Mouse (Mus musculus) MN1 (cell line): ENCODE measurements at regions not wholly inside any gene's neighbourhood (a gene's known extent, or its start where the extent isn't known, plus 50 kb on each side); places are given as distances from the start of the nearest gene placed in this dataset.

Experiments
- DNase-seq: peaks from one replicate; pipeline ENCODE4 v3.0.0-alpha.2; 2016; ENCODE audit warnings: low spot score

DNA sequence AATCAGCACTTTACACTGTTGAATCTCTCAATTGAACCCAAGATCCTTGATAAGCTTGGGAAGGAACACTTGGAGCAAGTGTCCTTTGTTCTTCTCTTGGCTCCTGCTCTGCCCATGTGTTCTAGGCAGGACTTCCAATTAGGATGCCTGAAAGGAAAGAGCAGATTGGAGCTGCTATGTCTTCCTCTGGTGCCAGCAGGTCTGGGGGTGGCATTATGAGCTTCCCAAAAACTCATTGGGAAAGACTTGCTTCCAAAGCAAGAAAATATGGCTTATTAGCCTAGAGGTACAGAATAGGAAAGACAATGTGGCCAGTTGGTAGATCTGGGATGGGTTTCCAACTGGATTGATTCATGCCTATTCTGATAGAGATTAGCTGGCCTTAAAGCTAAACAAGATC lies 959.1 kb downstream of the Slc4a3 start:
- DNase-seq, result no peak

DNA sequence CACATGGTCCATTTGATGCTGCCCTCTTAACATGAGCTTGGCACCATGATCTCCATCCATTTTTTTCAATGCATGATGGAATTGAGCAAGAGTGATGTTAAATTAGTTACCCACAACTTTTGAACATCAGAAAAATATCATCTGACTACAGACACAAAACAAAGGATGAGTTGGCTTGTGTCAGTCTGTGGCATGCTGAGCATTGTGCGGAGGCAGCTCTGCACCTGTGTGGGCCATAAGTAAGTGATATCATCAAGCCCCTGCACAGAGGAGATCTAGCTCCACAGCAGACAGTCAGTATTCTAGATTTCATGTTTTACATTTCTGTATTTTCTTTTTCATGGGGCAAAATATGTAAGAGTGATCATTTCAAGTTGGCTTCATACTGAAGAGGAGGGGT lies 962.8 kb downstream of the Slc4a3 start:
- DNase-seq, result no peak

DNA sequence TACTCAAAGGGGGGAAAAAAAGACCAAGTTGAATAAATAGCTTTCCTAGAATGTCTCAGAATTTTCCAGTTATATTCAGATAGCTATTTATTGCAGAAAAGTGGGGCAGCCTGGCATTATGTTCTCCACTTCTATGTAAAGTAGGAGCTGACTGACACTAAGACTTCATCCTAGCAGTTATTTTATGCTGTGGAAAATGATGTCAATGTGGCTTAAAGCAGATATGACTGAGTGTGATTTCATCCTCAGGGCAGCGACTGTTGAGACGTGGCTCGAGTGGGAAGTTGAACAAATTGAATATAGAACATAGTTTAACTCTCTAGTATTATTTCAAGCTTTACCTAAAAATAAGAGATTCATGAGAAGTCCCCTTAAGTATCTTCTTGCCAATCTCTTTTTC lies 963.4 kb downstream of the Slc4a3 start:
- DNase-seq, result no peak

DNA sequence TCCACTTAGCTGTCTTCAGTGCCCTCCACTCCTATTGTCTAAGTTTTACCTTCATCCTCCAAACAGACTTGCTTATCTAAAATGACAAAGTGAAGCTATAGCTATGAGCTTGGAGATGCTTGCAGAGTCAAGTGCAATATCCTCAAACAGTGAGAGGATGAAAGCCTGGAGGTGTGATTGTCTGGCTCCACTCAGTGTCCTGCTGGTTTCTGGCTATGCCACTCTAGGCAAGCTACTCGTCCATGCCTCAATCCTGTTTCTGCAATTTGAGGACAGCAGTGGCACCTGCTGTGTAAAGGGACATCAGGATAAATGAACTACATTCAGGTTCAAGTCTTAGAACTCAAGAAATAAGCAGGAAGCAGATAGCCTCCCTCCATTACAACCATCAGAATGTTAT lies 966.1 kb downstream of the Slc4a3 start:
- DNase-seq, result no peak

DNA sequence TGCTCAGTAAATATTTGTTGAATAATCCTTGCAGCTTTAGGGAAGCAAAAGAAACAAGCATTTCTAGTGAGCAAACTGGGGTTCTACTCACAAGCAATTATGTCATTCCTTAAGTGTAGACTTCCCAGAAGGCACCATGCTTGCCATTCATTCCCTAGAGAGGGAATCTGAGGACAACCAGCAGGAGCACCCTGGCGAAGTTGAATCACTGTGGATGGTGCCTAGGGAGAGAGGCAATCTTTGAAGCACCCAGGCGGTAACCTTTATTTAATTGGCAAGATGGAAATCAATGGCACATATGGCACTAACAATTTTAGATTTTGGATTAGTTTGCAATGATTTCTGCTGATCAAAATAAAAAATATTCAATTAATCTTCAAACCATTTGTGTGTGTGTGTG lies 967.4 kb downstream of the Slc4a3 start:
- no peak for DNase-seq

DNA sequence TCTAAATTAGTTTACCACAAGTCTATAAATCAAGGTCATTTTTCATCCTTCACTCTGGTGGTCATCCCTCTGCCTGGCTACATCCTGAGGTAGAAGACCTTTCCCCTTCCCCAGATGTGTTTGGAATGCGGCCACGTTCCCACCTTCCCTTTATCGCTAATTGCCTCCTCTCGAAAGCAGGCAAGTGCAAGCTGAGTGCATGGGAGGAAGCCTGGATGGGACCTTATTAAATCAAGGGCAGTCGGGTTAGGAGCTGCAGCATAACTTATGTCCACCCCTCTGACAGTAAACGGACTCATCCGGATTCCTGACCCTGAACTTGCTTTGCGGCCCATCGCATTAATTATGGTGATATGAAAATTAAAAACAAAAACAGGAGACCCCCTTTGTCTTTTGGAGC lies 983.5 kb downstream of the Slc4a3 start:
- DNase-seq, result no peak

DNA sequence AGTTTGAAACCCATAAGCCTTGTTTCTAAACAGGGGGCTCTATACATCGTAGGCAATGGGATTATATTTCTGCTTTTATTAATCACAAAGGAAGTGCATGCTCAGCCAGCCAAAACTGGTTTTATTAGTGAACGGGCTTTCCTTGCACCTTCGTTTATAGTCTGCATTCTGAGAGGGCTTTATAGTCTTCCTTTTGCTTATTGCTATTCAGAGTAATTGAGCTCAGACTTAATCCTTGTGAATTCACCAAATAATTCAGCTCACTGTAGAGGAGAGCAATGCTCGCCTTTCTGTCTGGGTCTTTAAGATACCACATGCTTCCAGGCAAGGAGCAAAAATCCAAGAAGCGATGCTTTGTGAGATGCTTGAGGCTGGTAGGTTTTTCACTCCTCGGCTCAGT lies 984.3 kb downstream of the Slc4a3 start:
- no peak for DNase-seq

DNA sequence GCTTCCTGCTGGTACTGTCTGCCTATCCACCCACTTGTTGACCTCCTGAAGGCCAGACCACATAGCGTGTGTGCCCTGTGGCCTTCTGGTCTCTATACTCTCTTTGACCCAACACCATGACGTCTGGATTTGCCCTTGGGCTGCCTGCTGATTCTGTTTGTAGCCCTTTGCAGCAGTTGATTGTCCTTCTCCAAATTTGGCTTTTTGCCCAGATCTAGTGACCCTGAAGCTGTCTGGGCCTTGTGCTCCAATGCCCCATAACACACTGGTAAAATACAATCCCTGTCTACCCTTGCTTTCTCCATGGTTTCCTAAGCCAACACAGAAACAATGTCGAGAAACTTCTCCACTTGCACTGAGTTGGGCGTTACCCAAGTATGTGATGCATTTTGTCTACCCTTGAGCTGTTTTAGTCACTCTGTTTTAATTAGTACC lies 979.3 kb downstream of the Epha4 start:
- DNase-seq, result no peak

DNA sequence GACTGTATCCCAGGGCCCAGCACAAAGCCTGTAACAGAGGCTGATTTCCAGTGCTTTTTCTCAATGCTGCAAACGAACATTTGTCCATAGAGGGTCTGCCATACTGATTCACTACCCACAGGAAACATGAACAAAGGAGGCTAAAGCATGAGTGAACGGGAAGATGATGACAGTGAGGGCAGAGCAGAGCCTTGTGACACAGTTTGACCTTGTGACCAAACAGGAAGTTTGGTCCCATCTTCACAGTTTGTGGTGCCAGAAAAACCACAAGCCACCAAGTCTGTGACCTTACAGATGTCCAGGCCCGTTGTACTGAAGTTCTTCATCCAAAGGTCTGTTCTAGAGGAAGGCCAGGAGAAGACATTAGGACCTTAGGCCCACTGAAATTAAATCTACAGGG lies 974.4 kb downstream of the Epha4 start:
- no peak for DNase-seq

DNA sequence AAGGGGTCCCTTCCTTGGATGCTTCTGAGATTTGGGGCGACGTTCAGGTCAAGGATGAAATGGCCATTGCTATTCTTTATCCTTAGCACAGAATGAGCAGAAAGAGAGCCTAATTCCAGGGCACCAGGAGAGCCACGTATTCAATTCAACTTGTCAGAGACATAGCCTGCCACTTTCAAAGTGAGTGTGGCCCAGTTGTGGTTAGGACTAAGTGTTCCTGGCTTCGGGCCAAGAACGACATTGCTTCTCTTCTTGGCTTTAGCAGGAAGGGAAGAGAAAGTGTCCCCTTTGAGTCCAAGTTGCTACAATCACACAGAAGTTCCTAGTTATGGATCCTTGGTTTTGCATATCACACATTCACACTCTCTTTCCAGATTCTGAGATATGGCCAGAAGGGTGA lies 964.0 kb downstream of the Epha4 start:
- DNase-seq, result peak; percentile 9

DNA sequence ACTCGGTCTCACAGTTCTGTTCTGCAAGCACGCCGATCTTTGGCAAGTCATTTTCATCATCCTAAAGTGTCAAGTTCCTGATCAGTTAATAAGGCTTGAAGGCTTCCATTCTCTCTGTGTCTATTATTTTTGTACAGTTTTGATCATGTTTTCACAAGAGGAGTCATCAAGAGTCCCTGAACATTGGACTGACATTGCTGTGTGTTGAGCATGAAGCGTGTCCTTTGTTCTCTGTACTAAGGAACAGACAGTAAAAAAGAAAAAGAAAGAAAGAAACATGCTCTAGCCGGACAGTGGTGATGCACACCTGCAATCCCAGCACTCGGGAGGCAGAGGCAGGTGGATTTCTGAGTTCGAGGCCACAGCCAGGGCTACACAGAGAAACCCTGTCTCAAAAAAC lies 955.4 kb downstream of the Epha4 start:
- no peak for DNase-seq

DNA sequence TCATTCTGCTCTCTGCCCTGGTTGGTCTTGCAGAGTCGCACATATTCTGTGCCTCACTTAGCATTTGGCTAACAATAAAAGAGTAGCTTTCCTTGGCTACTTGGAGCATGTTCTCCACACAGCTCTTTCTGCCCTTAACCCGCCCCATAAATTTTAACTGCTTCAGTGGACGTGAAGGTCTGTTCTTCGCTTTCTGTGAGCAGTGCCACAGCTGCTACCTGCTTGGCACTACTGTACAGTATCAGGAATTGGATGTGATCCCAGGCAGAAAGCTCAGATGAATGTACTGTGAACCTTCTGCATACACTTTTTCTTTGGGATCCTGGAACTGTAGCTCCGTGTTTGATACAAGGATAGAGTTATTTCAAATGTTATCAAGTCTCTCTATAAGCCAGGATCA lies 939.4 kb downstream of the Epha4 start:
- no peak for DNase-seq

DNA sequence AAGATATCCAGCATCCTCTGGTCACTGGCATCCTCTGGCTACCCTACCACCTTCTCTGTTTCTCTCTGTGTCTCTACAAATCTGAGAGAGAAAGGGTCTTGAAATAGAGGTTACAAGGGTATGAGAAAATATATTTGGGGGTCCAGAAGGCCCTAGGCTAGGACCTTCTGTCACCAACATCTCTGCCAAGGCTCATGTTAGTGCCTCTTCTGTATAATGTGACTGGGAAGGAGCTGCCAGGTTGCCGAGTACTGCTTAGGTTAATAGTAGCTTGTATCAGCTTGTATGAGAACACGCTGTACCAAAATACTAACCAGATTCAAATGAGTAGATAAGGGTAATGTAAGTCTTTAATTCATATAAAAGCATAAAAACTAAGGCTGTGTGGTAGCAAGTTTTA lies 929.0 kb downstream of the Epha4 start:
- DNase-seq, result no peak

DNA sequence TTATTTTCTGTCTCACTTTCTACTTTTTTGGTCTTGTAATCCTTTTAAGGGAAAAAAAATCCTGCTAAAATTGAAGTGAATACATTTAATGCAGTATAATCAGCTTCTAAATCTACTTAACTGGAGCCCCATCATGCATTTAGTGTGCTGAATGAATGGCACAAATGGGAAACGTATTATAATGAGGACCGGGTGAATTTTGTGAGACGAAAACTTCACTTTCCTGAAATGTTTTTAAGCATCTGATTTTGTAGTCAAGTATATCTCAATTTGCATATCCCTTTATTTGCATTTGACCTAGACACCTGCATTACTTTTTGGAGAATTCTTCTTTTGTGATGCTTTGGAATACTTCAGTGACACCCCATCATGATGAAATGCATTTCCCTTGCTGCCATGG lies 889.1 kb downstream of the Epha4 start:
- no peak for DNase-seq

DNA sequence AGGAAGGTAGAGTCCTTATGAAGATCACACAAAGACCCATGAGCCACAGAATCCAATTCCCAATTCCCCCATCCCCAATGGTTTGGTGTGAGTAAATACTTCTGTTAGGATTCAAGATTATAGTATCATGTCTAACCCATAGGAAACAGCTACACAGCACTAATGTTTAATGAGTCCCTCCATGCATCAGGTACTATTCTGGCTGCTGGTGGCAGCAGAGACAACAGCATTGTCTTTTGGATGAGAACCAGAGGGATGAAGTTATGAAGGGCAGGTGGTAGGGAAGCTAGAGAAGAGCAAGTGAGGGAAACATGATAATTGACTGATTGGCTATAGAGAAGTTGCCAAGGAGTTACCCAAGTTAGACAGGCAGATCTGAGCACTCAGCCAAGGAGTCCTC lies 885.0 kb downstream of the Epha4 start:
- no peak for DNase-seq

DNA sequence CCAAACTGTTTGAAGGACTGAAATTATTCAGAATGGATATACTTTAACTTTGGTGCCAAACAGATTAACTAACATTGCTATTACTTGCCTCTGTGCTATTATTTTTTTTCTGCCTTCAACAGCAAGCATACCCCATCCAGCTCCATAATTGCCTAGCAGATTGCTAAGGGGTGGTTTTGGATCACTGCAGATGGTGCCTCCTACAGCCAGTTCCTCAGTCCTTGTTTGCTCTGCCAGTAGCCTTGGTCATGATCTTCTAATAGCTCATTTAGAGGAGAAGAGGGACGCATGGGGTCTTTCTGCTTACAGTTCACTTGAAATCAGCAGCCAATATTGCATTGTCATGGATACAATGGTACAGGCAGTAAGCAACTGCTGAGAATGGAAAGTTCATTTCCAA lies 880.8 kb downstream of the Epha4 start:
- DNase-seq, result no peak

DNA sequence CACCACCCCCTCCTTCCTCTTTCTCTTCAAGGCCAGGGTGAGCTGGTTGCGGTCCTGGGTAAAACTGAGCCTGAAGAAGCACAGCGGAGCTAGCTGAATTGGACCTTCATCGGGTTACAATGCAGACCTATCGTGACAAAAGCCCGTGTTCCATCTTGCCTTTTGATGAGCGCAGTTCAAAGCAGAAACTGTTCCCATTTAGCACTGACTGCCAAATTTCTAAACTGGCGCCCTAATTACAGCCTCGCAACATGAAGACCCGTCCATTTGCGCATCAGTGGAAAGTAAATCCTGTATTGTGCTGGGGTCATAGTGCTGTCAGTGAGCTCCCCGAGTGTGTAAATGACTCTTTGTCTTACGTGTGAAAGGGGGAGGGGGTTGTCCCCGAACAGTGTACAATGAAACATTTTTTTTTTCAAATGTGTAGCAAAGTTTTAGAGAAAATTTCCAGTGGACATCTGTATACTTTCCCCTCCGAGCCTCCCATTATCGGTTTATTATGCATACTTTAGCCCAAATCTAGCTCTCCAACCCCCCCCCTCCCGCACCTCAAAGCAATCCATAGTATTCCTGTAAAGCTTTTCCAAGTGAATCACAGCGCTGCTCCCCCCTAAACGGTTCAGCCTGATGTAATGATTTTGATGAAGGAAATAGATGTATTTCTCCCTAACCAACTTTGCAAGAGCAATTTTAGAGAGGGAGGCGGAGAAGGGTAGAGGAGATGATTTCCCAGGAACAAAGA lies 877.4 kb downstream of the Epha4 start:
- no peak for DNase-seq

DNA sequence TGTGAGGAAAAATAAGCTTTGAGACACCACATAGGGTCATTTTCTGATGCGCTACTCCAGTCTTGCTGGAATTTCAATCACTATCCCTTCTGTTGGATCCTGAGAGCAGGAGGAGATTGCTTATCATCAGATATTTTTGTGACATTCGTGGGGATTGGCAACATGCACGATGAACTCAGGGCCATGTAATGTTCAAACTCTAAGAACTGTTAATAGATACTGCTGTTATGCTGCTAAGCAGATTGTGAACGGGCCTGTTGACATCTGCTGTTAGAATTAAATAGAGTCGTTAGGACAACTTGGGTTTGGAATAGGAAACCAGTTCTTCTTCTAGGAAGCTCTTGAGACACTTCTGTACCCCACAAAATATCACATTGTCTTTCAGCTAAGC lies 876.9 kb downstream of the Epha4 start:
- DNase-seq, result no peak

DNA sequence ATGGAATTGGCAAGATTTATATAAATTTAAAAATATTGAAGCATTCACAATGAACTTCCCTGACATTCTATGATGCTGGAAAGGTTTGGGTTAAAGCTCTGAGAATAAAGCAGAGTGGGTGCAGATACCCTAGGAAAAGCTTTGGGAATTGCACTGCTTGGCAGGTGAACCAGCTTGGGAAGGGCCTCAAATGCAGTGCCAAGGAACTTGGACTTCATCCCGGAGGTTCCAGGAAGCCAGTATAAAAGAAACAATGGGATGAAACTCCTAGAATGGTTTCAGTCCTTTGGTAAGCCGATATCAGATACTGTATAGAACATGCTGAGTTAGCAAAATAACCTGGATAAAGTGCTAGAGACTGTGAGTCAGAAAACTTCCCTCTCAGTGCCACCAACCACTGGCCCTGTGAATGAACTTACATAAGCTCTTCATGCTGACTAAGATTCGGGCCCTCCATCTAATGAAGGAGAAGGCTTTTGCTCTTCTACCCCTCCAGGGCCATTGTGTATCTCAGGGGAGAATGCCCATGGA lies 873.6 kb downstream of the Epha4 start:
- DNase-seq, result no peak

DNA sequence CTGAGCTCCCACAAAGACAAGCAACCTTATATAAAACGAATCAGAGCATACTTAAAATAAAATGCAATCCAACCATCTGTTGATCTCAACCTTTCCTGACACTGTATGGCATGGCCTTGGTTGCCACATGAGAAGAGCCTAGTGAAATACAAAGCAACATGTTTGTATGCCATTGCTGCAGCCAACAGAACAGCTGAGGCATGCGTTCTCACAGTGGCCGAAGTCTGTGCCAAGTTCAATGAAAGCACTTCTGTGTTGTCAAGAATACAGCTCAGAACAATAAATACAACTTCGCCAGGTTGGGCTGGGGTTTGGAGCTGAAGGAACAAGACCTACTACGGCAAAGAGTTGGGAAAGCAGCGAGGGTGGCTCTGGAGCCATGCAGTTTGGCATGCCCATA lies 872.2 kb downstream of the Epha4 start:
- DNase-seq, result no peak

DNA sequence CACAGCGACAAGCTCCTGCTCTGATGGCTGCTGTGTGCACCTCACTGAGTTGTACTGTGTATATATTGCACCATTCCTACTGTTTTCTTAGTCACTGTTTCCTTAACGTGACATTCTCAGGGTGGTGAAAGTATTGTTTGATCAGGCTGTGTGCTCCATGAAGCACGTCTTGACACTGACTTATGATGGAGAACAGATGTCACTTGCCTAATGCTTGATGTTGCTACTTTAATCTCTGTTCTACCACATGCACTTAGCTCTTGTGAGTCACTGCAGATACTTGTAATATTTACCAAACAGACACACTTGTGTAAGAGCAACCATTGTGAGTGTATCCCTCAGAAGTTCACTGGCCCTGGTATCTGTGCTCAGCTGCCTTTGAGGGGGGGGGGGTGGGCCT lies 870.0 kb downstream of the Epha4 start:
- DNase-seq, result no peak

DNA sequence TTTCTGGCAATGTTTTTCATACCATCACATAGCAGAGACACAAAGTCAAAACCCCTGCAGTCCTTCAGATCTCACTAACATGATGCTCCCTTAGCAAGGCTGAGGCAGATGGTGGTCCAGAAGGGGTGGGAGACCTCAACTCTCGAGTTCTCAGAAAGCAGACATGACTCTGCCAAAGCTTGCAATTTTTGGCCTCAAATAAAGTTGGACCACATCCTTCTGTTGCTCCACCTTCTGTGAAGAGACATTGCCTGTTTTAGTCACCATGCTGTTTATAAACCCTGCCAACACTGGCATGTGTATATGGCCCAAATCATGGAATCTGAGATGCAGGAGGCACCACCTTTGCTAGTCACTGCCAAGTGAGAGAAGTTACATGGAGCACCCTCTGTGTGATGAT lies 860.1 kb downstream of the Epha4 start:
- DNase-seq, result no peak

DNA sequence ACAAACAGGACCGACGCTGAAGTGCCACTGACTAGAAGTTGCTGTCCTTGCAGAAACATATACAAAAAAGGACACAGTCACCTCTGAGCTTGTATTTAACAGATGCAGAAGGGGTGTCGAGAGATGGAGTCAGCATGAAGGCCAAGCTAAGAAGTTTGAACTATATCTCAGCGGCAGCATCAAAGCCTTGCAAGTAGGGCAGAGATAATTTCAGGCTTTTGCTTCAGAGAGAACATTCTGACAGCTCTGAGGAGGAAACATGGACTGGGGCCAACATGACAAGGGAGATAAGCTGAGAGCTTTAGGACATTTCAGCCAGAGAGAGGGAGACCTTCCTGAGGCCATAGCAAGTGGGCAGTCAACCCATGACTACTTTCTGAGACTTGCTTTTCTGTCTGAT lies 856.7 kb downstream of the Epha4 start:
- DNase-seq, result no peak

DNA sequence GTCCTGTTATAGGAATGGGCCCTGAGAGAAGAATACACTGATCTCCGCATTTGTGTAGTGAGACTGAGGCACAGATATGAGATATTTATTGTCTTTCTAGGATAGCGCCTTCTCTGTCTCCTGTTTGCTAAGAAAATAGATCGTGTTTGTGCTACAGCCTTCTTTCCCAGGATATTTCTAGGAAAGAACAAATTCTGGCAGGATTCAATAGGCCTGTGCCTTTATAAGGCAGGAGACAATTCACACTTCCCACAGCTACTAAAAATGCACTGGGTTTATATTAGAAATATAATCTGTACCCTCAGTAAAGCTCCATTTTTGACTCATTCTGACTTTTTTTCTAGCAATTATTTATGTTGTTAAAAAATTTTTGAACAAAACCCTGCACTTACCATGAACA lies 854.7 kb downstream of the Epha4 start:
- DNase-seq, result no peak
